Mouse (Mus musculus) heart, embryonic 11.5 days (tissue): Measurements from ENCODE around the gene Gm44965. TPM values are rescaled to one million over a fixed set of nuclear protein-coding genes. Genes with fewer than 3 reads are reported as not detected.

Experiments
- ATAC-seq: fragments of 200-750 bp; cut with Nextera tagmentation; replicated peaks from 2 replicates; pipeline ENCODE4 v1.8.0; 2017; ENCODE audit warnings: moderate library complexity; ENCODE audit not compliant: insufficient number of reproducible peaks, low FRiP score, low TSS enrichment
- H3K27ac ChIP-seq: fragments of 300-500 bp; sonication (generic); 2 replicates; pipeline ENCODE4 v1.5.1; 2014; ENCODE audit warnings: mild to moderate bottlenecking, low read depth, low read length
- H3K27me3 ChIP-seq: fragments of 300-500 bp; sonication (generic); 2 replicates; pipeline ENCODE4 v1.6.1; 2014; ENCODE audit warnings: mild to moderate bottlenecking, low read length, mixed read lengths; ENCODE audit not compliant: control insufficient read depth, insufficient read depth
- H3K36me3 ChIP-seq: fragments of 300-500 bp; sonication (generic); 2 replicates; pipeline ENCODE4 v1.6.1; 2014; ENCODE audit warnings: mild to moderate bottlenecking, low read length, moderate library complexity, mixed read lengths; ENCODE audit not compliant: control insufficient read depth, insufficient read depth
- H3K4me1 ChIP-seq: fragments of 300-500 bp; sonication (generic); 2 replicates; pipeline ENCODE4 v1.6.1; 2014; ENCODE audit warnings: low read length; ENCODE audit not compliant: control insufficient read depth, insufficient read depth
- H3K4me2 ChIP-seq: fragments of 300-500 bp; sonication (generic); 2 replicates; pipeline ENCODE4 v1.6.1; 2014; ENCODE audit warnings: mild to moderate bottlenecking, moderate library complexity
- H3K4me3 ChIP-seq: fragments of 300-500 bp; sonication (generic); 2 replicates; pipeline ENCODE4 v1.5.1; 2014; ENCODE audit warnings: low read depth, low read length
- H3K9ac ChIP-seq: fragments of 300-500 bp; sonication (generic); 2 replicates; pipeline ENCODE4 v1.6.1; 2014; ENCODE audit warnings: mild to moderate bottlenecking, low read depth, low read length, moderate library complexity
- H3K9me3 ChIP-seq: fragments of 300-500 bp; sonication (generic); replicated peaks from 2 replicates; pipeline ENCODE4 v1.6.1; 2016; ENCODE audit warnings: low read length; ENCODE audit not compliant: control insufficient read depth
- WGBS: fragments of 180-500 bp; shearing (Covaris S2); extraction: QIAGEN DNeasy Blood & Tissue Kit; methylation state at CpG from one replicate; pipeline ENCODE4 v1.1.7; 2014; ENCODE audit not compliant: insufficient replicate concordance; 5-methylcytosine and 5-hydroxymethylcytosine counted together
- polyA plus RNA-seq: library from polyadenylated mRNA; unstranded; fragments of >200 nt; fragmentation: Nextera tagmentation; extraction: Ambion mirVana; gene quantifications from 2 replicates; pipeline ENCODE4 v1.2.1, GENCODE M21; 2014

Gene Gm44965
- polyA plus RNA-seq, 1 experiment from 2014 or later, result not detected

DNA sequence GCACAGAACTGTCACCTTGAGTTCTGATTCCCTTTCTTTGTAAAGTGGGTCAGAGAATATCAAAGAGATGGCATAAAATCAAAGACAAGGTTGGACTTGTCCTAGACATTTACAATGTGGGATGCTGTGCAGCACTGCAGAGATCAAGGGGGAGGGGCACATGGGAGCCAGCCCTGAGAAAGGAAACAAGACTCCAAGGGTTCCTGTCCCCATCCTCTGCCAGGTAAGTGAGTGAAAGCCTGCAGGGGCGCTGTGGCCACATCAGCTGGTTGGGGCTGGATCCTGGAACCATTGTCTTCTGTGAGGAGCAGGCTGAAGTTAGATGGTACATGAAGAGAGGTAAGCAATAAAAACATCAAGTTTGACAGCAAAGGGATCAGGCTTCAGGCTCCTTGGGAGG lies 29.7 kb downstream of the Gm44965 start:
- ATAC-seq, result no peak
- Histone ChIP-seq H3K27me3 (peaks cover 25% of the 10 kb centered on the region), H3K27ac (no peak overlapping the region), H3K4me1 (peaks cover 11% of the 10 kb centered on the region), H3K4me3 (no peak overlapping the region), H3K4me2 (no peak overlapping the region), H3K36me3 (peaks cover 16% of the 10 kb centered on the region), H3K9me3 (no peaks in the 10 kb centered on the region), H3K9ac (no peak overlapping the region)
- 17% methylated on average over 1 of the region's 1 CpGs for WGBS

DNA sequence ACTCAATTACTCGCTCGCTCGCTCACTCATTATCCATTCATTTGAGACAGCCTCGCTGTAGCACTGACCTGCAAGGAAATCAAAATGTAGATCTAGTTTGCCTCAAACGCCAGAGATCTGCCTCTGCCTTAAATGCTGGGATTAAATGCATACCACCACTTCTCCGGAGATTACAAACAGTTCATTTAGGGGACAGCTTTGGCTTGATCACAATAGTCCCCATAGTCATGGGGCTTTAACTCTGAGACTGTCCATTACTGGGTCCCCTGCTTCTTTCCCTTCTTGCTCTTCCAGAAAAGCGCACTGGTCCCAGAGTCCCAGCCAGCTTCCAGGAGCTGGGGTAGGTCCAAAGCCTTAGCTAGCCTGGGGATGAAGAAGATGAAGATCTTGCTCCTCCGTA lies 32.7 kb downstream of the Gm44965 start, which contains the start of gene AI854703:
Gene AI854703 (plus strand): TSS at position 301 of the 400 bp plus-strand sequence.
- Histone ChIP-seq H3K27ac (no peak within 1 kb of the TSS), H3K36me3 (no peaks in the 10 kb centered on the region), H3K9ac (peak within 1 kb of the TSS; percentile 69), H3K4me1 (peaks cover 21% of the 10 kb centered on the region), H3K9me3 (no peaks in the 10 kb centered on the region), H3K4me3 (peak within 1 kb of the TSS; percentile 48), H3K27me3 (peaks cover 32% of the 10 kb centered on the region), H3K4me2 (peak within 1 kb of the TSS; percentile 79)
- WGBS, result 41% methylated on average over 8 of the region's 8 CpGs
- ATAC-seq, result no peak

DNA sequence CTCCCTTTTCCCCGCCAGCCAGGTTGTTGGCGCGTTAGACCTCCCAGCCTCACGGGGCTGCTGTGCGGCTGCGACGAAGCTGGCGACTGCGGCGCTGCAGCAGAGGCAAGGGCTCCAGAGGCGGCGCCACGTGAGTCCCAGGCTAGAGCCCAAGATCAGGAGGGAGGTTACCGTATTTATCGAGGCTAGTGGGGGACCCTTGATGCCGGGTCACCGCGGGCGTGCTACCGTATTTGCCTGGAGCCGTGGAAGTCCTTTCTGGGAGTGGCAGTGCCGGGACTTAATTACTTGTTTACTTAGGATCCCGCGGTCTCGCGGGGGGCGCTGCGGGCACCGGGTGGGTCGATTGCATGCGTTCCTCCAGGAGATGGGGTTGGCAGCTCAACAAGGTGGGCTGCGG lies 33.2 kb downstream of the Gm44965 start:
- Histone ChIP-seq H3K9me3 (no peaks in the 10 kb centered on the region), H3K9ac (peak overlapping the region; percentile 69), H3K4me3 (peak overlapping the region; percentile 48), H3K4me1 (peaks cover 21% of the 10 kb centered on the region), H3K27me3 (peaks cover 32% of the 10 kb centered on the region), H3K4me2 (peak overlapping the region; percentile 79), H3K27ac (no peak overlapping the region), H3K36me3 (no peaks in the 10 kb centered on the region)
- WGBS, result under 1% methylated on average over 32 of the region's 32 CpGs
- ATAC-seq, result no peak

DNA sequence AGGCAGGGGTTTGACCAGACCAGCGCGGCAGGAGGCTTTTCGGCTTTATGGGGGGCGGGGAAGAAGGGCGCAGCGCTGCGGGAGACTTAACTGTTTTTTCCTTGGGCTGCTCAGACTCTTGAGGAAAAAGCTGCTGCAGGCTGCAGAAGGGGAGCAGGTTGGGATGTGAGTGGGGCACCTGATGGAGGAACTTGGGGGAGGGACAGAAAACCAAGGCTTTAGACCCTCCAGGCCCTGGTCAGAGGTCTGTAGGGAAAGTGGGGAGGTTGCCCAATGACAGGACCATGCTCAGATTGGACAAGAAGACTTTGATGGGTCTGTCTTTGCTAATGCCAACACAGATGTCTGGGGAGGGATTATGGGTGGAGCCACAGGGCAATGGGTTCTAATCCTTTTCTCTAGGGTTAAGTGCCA lies 33.8 kb downstream of the Gm44965 start:
- Histone ChIP-seq H3K4me3 (peak overlapping the region; percentile 48), H3K9ac (peak overlapping the region; percentile 69; the same call in 1 of the 2 replicates), H3K4me2 (peak overlapping the region; percentile 79), H3K27ac (no peak overlapping the region), H3K9me3 (no peaks in the 10 kb centered on the region), H3K36me3 (no peaks in the 10 kb centered on the region), H3K4me1 (peaks cover 21% of the 10 kb centered on the region), H3K27me3 (peaks cover 32% of the 10 kb centered on the region)
- 5% methylated on average over 7 of the region's 7 CpGs for WGBS
- ATAC-seq, result no peak

DNA sequence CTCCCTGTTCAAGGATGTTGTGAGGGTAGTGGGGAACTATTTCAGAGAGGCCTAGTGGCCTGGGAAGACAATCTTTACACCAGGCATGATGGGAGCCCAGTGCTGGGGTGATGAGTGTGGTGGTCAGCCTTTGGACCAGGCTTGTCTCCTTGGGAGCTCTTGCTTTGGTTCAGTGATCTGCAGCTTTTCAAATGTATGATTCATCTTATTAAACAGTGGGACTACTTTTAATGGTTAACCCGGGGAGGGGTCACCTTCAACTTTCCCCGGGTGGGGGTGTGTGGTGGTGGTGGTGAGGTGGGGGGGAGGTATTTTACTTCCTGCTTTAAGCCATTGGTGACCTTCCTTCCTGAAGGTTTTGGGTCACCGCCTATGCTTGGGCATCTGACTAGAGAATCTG lies 34.6 kb downstream of the Gm44965 start:
- Histone ChIP-seq H3K4me3 (no peak overlapping the region), H3K9ac (no peak overlapping the region), H3K27me3 (peaks cover 32% of the 10 kb centered on the region), H3K36me3 (no peaks in the 10 kb centered on the region), H3K9me3 (no peaks in the 10 kb centered on the region), H3K27ac (no peak overlapping the region), H3K4me2 (no peak overlapping the region), H3K4me1 (peaks cover 21% of the 10 kb centered on the region)
- ATAC-seq, result no peak
- WGBS, result 56% methylated on average over 3 of the region's 3 CpGs

DNA sequence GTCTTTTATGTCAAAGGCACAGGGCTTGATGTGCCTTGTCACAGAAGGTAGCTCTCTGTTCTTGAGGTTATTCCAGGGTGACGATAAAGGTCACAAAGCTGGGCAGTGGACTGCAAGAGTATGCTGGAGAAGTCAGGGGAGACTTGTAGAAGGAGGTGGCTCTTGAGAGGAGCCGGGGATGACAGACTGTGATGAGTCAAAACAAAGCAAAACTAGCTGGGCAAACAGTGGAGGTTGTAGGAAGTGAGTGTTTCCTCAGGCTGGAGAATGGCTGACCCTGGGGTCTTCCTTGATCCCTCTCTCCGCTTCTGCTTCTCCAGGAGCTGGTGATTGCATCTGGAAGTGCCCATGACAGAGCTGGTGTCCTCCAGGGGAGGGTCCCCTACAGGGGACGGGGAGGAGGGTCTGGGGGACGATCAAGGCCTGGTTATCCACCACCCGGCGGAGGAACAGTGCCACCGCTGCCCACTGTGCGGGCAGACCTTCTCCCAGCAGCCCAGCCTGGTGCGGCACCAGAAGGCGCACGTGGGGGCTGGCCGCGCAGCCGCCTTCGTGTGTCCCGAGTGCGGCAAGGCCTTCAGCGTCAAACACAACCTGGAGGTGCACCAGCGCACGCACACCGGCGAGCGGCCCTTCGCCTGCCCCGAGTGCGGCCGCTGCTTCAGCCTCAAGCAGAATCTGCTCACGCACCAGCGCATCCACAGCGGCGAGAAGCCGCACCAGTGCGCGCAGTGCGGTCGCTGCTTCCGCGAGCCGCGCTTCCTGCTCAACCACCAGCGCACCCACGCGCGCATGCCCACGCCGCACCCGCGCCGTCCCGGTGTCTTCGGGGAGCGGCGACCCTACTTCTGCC lies 35.3 kb downstream of the Gm44965 start:
- peak overlapping the region; percentile 37 for H3K4me3 ChIP-seq
- peaks cover 21% of the 10 kb centered on the region for H3K4me1 ChIP-seq
- H3K27me3 ChIP-seq, result peaks cover 32% of the 10 kb centered on the region
- H3K4me2 ChIP-seq, result peak overlapping the region; percentile 89
- H3K9ac ChIP-seq, result peak overlapping the region; percentile 65
- no peak overlapping the region for H3K27ac ChIP-seq
- ATAC-seq, result 0 out of 2 replicates have a peak, but pooled peaks have one; percentile 16
- H3K9me3 ChIP-seq, result no peaks in the 10 kb centered on the region
- H3K36me3 ChIP-seq, result no peaks in the 10 kb centered on the region
- 5% methylated on average over 54 of the region's 54 CpGs for WGBS

DNA sequence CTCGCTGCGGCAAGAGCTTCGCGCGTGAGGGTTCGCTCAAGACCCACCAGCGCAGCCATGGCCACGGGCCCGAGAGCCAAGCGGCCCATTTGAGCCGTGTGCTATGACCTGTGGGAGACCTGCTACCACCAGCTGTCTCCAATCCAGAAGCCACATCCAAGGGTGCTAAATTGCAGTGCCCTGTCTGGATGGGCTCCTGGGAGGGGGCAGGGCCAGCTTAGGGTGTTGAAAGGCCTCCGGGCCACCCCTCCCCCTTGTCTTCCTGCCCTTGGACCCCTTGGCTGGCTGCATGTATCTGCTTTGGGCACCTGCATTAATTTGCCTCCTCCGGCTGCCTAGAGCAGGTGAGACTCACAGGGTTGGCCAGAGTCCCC lies 35.9 kb downstream of the Gm44965 start:
- Histone ChIP-seq H3K4me2 (peak overlapping the region; percentile 89), H3K27ac (no peak overlapping the region), H3K27me3 (peaks cover 32% of the 10 kb centered on the region), H3K9me3 (no peaks in the 10 kb centered on the region), H3K4me1 (peaks cover 21% of the 10 kb centered on the region), H3K4me3 (peak overlapping the region; percentile 37), H3K36me3 (no peaks in the 10 kb centered on the region), H3K9ac (peak overlapping the region; percentile 65)
- ATAC-seq, result 0 out of 2 replicates have a peak, but pooled peaks have one; percentile 33
- 14% methylated on average over 13 of the region's 13 CpGs for WGBS

DNA sequence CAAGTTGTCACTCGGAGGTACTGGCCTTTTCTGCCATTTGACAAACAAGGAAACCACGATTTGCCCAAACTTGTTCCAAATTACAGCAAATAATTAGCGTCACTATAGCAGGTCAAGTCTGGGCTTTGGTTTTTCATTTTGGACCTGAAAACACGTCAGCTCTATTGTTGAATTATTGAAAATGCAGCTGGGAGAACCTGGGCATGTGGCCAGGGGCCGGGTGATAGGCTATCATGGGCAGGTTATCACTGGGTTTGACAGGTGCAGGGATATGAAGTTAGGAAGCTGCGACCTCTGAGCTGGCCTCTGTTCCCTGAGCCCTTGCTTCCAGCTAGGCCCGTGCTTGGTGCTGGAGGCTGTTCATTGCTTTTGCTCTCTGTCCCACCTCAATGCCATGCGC lies 37.1 kb downstream of the Gm44965 start:
- no peaks in the 10 kb centered on the region for H3K9me3 ChIP-seq
- no peak for ATAC-seq
- WGBS, result 78% methylated on average over 8 of the region's 8 CpGs
- H3K36me3 ChIP-seq, result no peaks in the 10 kb centered on the region
- H3K4me3 ChIP-seq, result no peak overlapping the region
- peaks cover 21% of the 10 kb centered on the region for H3K4me1 ChIP-seq
- no peak overlapping the region for H3K9ac ChIP-seq
- H3K27ac ChIP-seq, result no peak overlapping the region
- H3K4me2 ChIP-seq, result no peak overlapping the region
- H3K27me3 ChIP-seq, result peaks cover 27% of the 10 kb centered on the region
